Mouse (Mus musculus): ENCODE results near the gene Hist1h3e.
"Not testable (repeated sequence)": the region's sequence is repeated elsewhere in the genome, so short reads cannot be mapped to it uniquely, and the experiment has no call there.

Gene Hist1h3e

DNA sequence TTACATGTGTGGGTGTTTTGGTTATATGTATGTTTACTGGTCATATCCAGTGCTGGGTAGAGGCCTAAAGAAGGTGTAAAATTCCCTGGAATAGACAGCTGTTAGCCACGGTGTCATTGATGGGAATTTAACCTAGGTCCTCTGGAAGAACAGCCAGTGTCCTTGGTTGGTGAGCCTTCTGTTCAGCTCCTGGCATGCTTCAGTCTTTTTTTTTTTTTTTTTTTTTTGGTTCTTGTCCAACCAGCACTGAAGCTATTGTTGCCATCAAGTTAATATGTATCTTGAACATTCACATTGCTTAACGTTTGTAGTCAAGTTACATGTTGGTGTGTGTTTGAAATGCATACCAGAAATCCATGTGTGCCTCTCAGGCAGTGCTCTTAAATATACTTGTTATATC, 2.3 kb upstream of the Hist1h3e start:
- CTCF ChIA-PET: interaction anchor here (0.6 to 0.9 kb wide), 3 partner anchors 10 to 44 kb away, joined by 3 to 4 read pairs (median 3); no protein-coding TSS in a partner anchor

- CTCF ChIA-PET: interaction anchor here (0.5 to 0.7 kb wide), 4 partner anchors 13 to 161 kb away, joined by 3 to 7 read pairs (median 4); no protein-coding TSS in a partner anchor
Measured at GRCm38 (mm10) chr13:23562699-23563462, 712 bp upstream of the Hist1h3e start.

DNA sequence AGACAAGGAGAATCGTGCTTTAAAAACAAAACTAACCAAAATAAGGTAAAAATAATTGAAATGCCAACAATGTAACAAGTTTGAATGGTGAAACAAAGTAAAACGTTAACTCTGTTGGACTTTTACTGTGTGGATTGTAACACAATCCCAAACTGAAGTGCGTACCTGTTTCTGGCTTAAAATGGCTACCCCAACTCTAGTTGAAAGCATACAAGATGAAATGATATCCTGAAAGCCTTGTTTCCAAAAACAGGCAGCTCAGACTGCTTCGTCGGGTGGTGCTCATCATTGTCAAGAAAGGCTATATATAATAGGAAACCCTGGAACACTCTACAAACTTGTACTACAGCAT, 662 bp downstream of the Hist1h3e start:
- CTCF ChIA-PET: not testable (repeated sequence)

- CTCF ChIA-PET: interaction anchor here (0.6 kb wide), 4 partner anchors 9 to 1523 kb away, joined by 3 to 6 read pairs (median 3); no protein-coding TSS in a partner anchor
Measured at GRCm38 (mm10) chr13:23560699-23561098, 1.5 kb downstream of the Hist1h3e start.

GRCm38 (mm10) chr13:23556906-23557305, 5.3 kb downstream of the Hist1h3e start:
- CTCF ChIA-PET: no interaction called here

GRCm38 (mm10) chr13:23555839-23556416, 6.2 kb downstream of the Hist1h3e start:
- CTCF ChIA-PET: interaction anchor here (0.6 to 1.1 kb wide), 2 partner anchors 12 to 179 kb away, joined by 4 to 6 read pairs; partner anchors contain the start of genes Hist1h2bh and Hist1h3f

DNA sequence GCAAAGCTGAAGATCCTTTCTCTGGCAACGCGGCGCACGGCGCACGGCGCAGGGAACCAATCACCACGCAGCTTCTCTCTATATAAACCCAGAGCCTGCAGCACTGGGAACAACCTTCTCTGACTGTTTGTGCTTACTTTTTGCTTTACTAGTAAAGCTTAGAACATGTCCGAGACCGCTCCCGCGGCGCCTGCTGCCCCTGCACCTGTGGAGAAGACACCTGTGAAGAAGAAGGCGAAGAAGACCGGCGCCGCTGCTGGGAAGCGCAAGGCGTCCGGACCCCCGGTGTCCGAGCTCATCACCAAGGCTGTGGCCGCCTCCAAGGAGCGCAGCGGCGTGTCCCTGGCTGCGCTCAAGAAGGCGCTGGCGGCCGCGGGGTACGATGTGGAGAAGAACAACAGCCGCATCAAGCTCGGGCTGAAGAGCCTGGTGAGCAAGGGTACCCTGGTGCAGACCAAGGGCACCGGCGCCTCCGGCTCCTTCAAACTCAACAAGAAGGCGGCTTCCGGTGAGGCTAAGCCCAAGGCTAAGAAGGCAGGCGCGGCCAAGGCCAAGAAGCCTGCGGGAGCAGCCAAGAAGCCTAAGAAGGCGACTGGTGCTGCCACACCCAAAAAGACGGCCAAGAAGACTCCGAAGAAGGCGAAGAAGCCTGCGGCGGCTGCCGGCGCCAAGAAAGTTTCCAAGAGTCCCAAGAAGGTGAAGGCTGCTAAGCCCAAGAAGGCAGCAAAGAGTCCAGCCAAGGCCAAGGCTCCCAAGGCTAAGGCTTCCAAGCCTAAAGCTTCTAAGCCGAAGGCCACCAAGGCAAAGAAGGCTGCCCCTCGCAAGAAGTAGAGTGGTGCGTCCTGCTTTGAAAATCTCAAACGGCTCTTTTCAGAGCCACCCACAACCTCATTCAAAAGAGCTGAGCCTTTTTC, 7.0 kb downstream of the Hist1h3e start:
- CTCF ChIA-PET: interaction anchor here (0.7 to 1.1 kb wide), 2 partner anchors 9 to 12 kb away, joined by 3 to 4 read pairs; partner anchors contain the start of genes Hist1h2bh and Hist1h3f

DNA sequence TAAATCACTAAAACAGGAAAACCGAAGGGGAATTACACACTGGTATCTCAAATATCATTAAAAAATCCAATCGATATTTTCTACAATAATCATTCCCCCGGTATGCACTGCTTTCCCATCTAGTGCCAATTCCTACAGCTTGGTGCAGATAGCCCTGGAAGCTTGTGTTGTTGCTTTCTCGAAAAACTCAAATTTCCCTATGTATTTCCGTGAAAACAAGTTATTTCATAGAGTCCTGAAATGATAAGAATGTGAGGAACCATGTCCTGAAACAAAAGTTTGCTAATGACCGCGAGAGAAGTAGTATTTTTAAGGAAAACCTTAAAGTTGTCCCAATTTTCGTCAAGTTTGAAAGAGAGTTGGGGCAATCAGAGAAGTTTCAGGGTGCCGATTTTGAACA, 7.8 kb downstream of the Hist1h3e start:
- CTCF ChIA-PET: interaction anchor here (0.7 to 1.6 kb wide), 2 partner anchors 10 to 17 kb away, joined by 3 to 4 read pairs; no protein-coding TSS in a partner anchor

DNA sequence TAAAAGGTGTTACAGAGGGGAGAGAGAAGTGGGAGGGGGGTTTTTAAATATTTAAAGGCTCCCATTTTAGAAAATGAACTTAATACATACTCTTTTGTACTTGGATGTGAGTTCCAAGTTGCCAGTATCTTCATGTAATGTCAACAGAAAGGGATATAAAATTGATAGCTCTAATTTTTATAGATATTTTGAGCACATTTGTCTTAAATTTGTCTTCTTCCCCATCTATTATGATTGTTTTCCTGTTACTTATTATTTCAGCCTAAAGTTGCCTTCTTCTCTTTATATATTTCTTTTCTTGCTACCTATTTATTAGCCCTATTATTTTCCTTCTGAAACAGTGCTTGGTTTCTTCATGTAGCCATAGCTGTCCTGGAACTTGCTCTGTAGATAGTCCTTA, 9.2 kb downstream of the Hist1h3e start, which contains the start of gene Hist1h1d:
Hist1h1d (plus strand) TSS at position 301 of the 400 bp plus-strand sequence.
- CTCF ChIA-PET: interaction anchor here (1.6 kb wide), 1 partner anchor 15 kb away, joined by 4 read pairs; no protein-coding TSS in a partner anchor

GRCm38 (mm10) chr13:23551931-23552914, 9.9 kb downstream of the Hist1h3e start:
- CTCF ChIA-PET: interaction anchor here (0.6 to 1.6 kb wide), 3 partner anchors 9 to 1773 kb away, joined by 3 to 4 read pairs (median 4); no protein-coding TSS in a partner anchor

- CTCF ChIA-PET: interaction anchor here (0.7 to 0.8 kb wide), 2 partner anchors 16 to 1772 kb away, joined by 4 read pairs; no protein-coding TSS in a partner anchor
Measured at GRCm38 (mm10) chr13:23551146-23551834, 10.9 kb downstream of the Hist1h3e start, which contains the start of gene Hist1h4f. Gene Hist1h4f, minus strand, starts transcription at chr13:23551648.

- CTCF ChIA-PET: interaction anchor here (0.8 kb wide), 1 partner anchor 16 kb away, joined by 4 read pairs; no protein-coding TSS in a partner anchor
Measured at GRCm38 (mm10) chr13:23550761-23551145, 11.4 kb downstream of the Hist1h3e start.

DNA sequence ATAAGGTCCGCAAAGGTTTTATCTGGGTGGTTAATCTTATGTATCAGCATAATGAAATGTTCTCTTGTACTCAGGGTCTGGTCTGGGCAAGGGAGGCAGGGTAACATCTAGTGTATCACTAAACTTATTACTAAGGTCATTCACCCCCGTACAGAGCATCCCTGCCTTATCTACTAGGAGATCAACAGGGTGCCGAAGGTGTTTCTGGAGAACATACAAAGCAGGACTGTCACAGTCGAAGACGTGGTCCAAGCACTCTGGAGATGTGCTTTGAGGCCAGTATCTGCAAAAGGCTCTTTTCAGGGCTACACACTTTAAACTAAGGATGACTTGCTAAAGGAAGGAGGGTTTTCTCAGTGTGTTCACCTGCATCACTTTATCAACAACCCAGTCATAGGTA, 15.5 kb downstream of the Hist1h3e start:
- CTCF ChIA-PET: no interaction called here

- CTCF ChIA-PET: not testable (repeated sequence)
Measured at GRCm38 (mm10) chr13:23544787-23545120, 17.4 kb downstream of the Hist1h3e start.

GRCm38 (mm10) chr13:23543965-23544786, 18.0 kb downstream of the Hist1h3e start, which contains the start of gene Hist1h3f:
Gene Hist1h3f, plus strand, starts transcription at chr13:23544052.
- CTCF ChIA-PET: interaction anchor here (1.0 kb wide), 1 partner anchor 12 kb away, joined by 4 read pairs; no protein-coding TSS in a partner anchor

- CTCF ChIA-PET: interaction anchor here (1.0 kb wide), 1 partner anchor 13 kb away, joined by 4 read pairs; no protein-coding TSS in a partner anchor
Measured at GRCm38 (mm10) chr13:23542999-23543607, 19.1 kb downstream of the Hist1h3e start, which contains the start of gene Hist1h2bh. Gene Hist1h2bh, minus strand, starts transcription at chr13:23543392.

GRCm38 (mm10) chr13:23542225-23542980, 19.8 kb downstream of the Hist1h3e start:
- CTCF ChIA-PET: interaction anchor here (0.6 kb wide), 1 partner anchor 109 kb away, joined by 3 read pairs; no protein-coding TSS in a partner anchor

Data from spleen, embryonic (tissue).